Mouse (Mus musculus): ENCODE data around the gene Rabep2.
A peak's percentile ranks its signal among the peaks of the same experiment; 100 is the strongest.
"Not testable (repeated sequence)": the region's sequence is repeated elsewhere in the genome, so short reads cannot be mapped to it uniquely, and the experiment has no call there.

Gene Rabep2

DNA sequence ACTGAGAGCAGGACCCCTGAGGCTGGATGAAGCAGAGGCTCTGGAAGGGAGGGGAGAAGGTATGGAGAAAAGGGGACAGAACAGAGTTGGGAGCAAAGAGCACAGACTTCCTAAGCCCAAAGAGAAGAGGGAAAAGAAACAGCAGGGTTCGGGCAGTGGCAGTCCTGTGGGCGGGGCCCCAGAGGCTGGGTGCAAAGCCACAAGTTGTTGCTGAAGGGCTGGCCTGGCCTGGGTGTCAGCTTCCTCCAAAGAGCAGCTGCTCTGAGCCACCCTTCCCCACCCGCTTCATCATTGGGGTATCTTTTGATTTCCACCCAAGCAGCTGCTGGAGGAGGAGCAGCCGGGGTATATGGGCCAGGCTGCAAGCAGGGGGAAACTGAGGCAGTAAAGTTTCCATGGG, 35.6 kb downstream of the Rabep2 start:
- DNase-seq (ENCODE audit: low spot score in 2 of 2), result peak; percentile 49 to 74

- DNase-seq (ENCODE audit: low spot score in 2 of 2), result peak in 1 of 2 experiments; percentile 59
Observed at GRCm38 (mm10) chr7:126464836-126465235, 36.3 kb downstream of the Rabep2 start.

DNA sequence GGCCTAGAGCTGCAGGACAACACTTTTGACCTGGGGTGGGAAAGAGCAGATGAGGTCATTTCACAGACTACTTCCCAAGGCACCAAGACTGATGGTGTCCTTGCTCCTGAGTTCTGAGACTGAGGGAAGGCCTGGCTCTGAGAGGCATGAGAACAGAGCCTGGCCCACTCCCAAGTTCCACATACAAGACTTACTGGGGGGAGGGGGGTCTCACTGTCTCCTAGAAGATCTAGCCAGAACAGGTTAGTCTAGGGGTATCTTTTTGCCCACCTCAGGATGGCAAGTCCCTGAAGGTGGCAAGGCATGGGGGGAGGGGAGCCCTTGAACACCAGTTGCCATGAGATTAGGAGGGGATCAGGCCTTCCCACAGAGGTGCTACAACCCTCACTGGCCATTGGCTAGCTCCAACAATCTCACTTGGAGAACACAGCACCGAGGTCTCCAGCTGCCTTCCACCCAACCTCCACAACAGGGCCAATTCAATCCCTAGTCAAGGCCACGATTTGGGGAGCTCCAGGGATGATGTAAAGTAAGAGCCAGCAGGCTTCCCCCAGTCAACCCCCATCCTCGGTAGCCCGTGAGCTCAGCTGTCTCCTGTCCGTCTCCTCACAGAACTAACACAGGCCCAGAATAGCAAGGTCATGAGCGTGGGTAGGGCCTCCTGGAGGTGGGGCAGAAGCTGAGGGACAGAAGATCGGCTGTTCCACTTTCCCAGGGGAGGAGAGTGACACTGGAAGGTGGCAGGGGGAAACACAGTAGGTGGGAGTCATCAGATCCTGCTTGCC, 36.9 kb downstream of the Rabep2 start:
- peak in 1 of 2 experiments; percentile 57 for DNase-seq (ENCODE audit: low spot score in 2 of 2)

- DNase-seq (ENCODE audit: low spot score in 2 of 2), result no peak
Observed at GRCm38 (mm10) chr7:126466116-126466515, 37.6 kb downstream of the Rabep2 start.

- no peak for DNase-seq (ENCODE audit: low spot score in 2 of 2)
Observed at GRCm38 (mm10) chr7:126466707-126467106, 38.1 kb downstream of the Rabep2 start.

GRCm38 (mm10) chr7:126467271-126467670, 38.7 kb downstream of the Rabep2 start:
- DNase-seq (ENCODE audit: low spot score in 2 of 2), result peak; percentile 74 to 89

GRCm38 (mm10) chr7:126467834-126468627, 39.5 kb downstream of the Rabep2 start:
- peak in 1 of 2 experiments; percentile 61 for DNase-seq (ENCODE audit: low spot score in 2 of 2)

DNA sequence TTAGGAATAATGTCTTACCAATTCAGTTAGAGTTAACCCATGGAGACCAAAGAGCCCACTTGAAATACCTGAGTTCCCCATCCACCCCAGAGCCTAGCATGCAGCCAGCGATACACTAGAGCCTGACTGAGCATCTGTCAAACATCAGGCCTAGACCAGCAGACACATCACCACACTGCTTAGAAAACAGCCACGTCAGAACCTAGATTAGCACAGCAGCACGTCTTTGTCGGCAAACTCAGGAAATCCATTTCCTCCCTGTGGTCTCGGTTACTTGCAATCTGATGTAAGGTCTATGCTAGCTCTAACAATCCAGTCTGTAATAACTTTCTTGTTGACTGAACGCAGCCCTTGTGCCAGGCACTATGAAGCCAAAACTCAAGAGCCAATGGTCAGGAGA, 41.5 kb downstream of the Rabep2 start:
- DNase-seq (ENCODE audit: low spot score in 2 of 2), result peak in 1 of 2 experiments; percentile 60

GRCm38 (mm10) chr7:126471361-126471760, 42.8 kb downstream of the Rabep2 start:
- DNase-seq (ENCODE audit: low spot score in 2 of 2), result no peak

DNA sequence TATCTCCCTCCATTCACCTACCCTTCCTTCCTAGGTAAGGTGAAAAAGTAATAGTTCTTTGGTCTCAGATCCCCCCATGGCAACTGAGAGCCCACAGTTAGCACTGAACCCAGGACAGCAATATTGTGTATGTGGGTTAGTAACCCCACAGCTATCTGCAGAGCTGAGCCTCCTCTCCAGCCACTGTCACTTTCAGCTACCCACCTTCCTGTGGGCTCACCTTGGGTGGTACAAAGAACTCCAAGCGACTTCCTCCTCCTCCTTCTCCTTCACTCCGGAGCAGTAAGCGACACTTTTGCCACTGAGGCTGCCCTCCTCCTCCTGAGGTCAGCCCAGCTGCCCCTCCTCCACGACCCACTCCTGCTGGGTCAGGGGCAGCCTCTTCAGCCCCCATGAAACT, 43.3 kb downstream of the Rabep2 start:
- DNase-seq (ENCODE audit: low spot score in 2 of 2), result no peak

GRCm38 (mm10) chr7:126472306-126472705, 43.7 kb downstream of the Rabep2 start:
- DNase-seq (ENCODE audit: low spot score in 2 of 2), result peak; percentile 50 to 78

DNA sequence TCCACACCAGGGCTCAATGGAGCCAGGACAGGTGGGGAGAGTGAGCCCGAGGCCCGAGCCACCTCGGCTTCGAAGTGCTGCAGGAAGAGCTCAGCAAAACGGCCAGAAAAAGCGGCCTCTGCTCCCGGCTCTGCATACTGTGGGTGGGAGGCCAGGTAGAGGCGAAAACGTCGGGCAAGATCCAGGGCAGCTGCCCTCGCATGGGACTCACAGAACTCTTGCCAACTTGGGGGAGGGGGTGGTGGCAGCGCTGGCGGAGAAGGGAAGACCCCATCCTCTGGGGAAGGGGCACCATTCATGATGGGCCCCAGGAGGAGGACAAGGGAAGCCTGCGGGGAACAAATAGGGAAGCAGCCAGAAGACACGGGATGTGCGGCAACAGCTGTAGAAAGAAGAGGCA, 44.2 kb downstream of the Rabep2 start:
- peak in 1 of 2 experiments; percentile 69 for DNase-seq (ENCODE audit: low spot score in 2 of 2)

DNA sequence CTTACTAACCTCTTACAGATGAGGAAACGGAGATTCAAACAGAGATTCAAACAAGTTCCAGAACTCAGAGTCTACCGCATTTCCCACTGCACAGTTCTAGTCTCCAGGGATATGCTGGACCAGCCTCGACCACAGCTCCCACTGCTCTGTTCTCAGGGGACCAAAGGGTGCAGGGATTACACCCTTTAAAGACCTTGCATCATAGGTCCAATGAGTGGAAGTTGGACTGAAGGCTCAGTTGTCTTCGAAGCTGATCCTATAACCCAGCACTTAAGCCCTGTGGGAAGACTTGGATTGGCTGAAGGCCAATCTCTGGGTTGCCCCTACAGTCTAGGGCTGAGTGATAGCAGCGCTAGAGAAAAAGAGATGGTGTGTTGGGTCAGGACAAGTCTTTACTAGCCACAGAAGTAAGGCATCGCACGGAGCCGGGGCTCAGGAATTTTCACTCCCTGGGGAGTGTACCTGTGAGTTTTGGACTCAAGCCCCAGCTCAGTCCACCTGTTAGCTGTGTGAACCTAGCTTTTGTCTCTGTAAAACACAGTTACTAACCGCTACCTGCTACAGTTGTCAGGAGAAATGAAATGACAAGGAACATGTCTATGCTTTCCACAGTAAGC, 45.0 kb downstream of the Rabep2 start:
- DNase-seq (ENCODE audit: low spot score in 2 of 2), result peak in 1 of 2 experiments; percentile 58

- peak in 1 of 2 experiments; percentile 79 for DNase-seq (ENCODE audit: low spot score in 2 of 2)
Observed at GRCm38 (mm10) chr7:126474486-126474955, 46.0 kb downstream of the Rabep2 start.

- peak; percentile 86 to 93 for DNase-seq (ENCODE audit: low spot score in 2 of 2)
Observed at GRCm38 (mm10) chr7:126474993-126475581, 46.5 kb downstream of the Rabep2 start, which contains the start of gene Sh2b1. Sh2b1 (minus strand) TSS chr7:126475424.

DNA sequence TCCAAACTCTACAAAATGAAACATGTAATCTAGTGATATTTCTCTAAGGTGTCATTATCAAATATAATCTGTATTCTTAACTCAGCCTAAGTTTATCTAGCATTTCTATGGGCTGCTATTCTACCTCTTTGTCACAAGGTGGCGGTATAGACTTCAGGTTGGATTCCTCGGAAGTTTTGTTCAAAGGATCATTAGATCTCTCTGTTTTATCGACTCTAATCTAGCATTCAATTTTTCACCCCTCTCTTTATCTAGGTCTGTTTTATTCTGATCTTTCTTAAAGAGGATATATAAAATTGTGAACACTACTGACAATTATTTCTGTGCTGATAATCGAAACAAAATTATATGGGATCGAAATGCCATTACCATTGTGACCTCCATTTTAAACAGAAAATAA, 53.1 kb downstream of the Rabep2 start:
- DNase-seq (ENCODE audit: low spot score in 2 of 2), result no peak

DNA sequence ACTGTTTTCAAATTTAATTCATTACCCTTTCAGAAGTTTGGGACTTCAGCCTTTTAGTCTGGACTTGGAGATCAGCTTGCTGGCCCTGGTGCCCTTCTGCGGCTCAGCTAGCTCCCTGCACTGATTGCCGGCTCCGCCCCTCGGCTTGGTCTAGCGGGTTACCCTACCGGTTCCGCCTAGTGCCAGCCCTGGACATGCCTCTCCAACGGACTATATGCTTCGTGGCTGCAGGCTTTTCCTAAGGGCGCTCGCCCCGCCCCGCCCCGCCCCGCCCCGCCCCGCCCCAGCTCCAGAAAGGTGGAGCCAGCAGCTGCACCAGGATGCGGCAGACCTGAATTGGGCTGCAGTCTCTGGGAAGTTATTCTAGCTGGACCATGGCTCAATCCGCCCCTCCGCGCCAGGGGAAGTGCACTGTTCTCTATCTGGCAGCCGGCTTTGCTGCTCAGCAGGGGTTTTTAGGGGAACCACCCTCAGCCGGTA, 53.9 kb downstream of the Rabep2 start:
- DNase-seq (ENCODE audit: low spot score in 2 of 2), result peak; percentile 72 to 74

DNA sequence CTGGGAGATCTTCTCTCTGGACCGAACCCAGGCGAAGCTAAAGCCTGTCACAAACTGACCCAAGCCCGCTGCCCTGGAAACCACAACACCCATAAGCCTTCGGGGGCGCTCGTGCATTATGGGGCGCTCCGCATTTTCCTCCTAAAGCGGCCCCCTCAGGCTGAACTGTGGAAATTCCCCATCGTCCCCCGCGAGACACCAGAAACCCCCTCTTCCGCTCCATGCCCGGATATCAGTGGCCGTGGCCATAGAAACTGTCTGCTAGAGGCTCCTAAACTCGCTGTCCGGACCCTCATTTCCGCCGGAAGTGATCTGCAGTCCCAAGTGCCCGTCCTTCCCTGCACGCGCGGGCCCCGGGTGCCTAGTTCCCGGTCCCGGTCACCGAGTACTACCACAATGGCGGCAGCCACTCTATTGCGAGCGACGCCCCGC, 58.5 kb downstream of the Rabep2 start, which contains the start of gene Tufm:
TSS of gene Tufm (plus strand) at position 310 of the 432 bp plus-strand sequence.
- peak; percentile 91 to 93 for DNase-seq (ENCODE audit: low spot score in 2 of 2)

- not testable (repeated sequence) for DNase-seq (ENCODE audit: low spot score in 2 of 2)
Observed at GRCm38 (mm10) chr7:126487617-126488385, 59.2 kb downstream of the Rabep2 start.

GRCm38 (mm10) chr7:126491005-126491404, 62.4 kb downstream of the Rabep2 start:
- DNase-seq (ENCODE audit: low spot score in 2 of 2), result no peak

DNA sequence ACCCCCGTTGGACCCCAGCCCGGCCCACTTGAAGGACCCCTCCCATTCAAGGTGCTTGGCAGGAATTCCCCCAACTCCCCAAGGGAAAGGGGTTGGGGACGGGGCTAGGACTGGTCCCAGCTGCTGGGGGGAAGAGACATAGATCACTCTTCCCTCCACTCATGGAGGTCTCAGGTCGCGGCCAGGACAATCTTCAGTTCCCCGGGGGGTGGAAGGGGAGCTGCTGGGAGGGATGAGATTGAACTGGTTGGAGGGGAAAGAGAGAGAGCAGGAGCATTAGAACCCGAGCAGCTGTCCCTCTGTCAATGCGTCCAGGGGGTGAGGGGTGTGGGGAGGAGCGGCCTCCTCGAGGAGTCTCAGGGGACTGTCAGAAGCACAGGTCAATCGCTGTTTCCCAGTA, 63.4 kb downstream of the Rabep2 start:
- DNase-seq (ENCODE audit: low spot score in 2 of 2), result no peak

Data from spleen, postnatal 4 days (tissue).